Mouse (Mus musculus) MEL (cell line): ENCODE measurements at regions not wholly inside any gene's neighbourhood (a gene's known extent, or its start where the extent isn't known, plus 50 kb on each side); places are given as distances from the start of the nearest gene placed in this dataset.

Source experiments
- DNase-seq: peaks from one replicate; pipeline ENCODE4 v3.0.0; 2011; ENCODE audit warnings: low read depth, low spot score
- H3K27ac ChIP-seq: 2 replicates; pipeline ENCODE4 v1.5.1; 2012; ENCODE audit warnings: low read depth, mild to moderate bottlenecking, control low read depth, low read length, moderate library complexity; ENCODE audit not compliant: control insufficient read depth
- H3K27me3 ChIP-seq, 2 experiments: fragments of 150-350 bp in 1 of 2; sonication (generic) in 1 of 2; 2 replicates each; pipeline ENCODE4 v1.6.1; 2012; ENCODE audit warnings: low read length in 2 of 2, mild to moderate bottlenecking in 2 of 2, improper control_type of control experiment in 1 of 2, moderate library complexity in 1 of 2; ENCODE audit not compliant: insufficient read depth in 2 of 2, control insufficient read depth in 1 of 2
- H3K36me3 ChIP-seq, 2 experiments: 2 replicates each; pipeline ENCODE4 v1.6.1; 2012 to 2014; ENCODE audit warnings: low read length in 2 of 2, improper control_type of control experiment in 1 of 2, inconsistent platforms in 1 of 2, mild to moderate bottlenecking in 1 of 2; ENCODE audit not compliant: insufficient read depth in 2 of 2, control insufficient read depth in 1 of 2
- H3K4me1 ChIP-seq, 2 experiments: fragments of 150-350 bp in 1 of 2; sonication (generic) in 1 of 2; 2 replicates each; pipeline ENCODE4 v1.6.1; 2012; ENCODE audit warnings: low read length in 2 of 2, improper control_type of control experiment in 1 of 2, mild to moderate bottlenecking in 1 of 2; ENCODE audit not compliant: insufficient read depth in 2 of 2, control insufficient read depth in 1 of 2
- H3K4me3 ChIP-seq, 2 experiments: fragments of 150-350 bp in 1 of 2; sonication (generic) in 1 of 2; 2 replicates each; pipeline ENCODE4 v1.5.1; 2012; ENCODE audit warnings: low read depth in 2 of 2, low read length in 2 of 2, mild to moderate bottlenecking in 2 of 2, moderate library complexity in 2 of 2, control low read depth in 1 of 2, improper control_type of control experiment in 1 of 2; ENCODE audit not compliant: control insufficient read depth in 1 of 2, insufficient read depth in 1 of 2
- H3K79me2 ChIP-seq: 2 replicates; pipeline ENCODE4 v1.6.1; 2012; ENCODE audit warnings: mild to moderate bottlenecking, low read length, moderate library complexity; ENCODE audit not compliant: control insufficient read depth, poor library complexity, insufficient read depth
- H3K9ac ChIP-seq: 2 replicates; pipeline ENCODE4 v1.6.1; 2012; ENCODE audit warnings: low read depth, mild to moderate bottlenecking, control low read depth, low read length, moderate library complexity; ENCODE audit not compliant: control insufficient read depth, poor library complexity, severe bottlenecking
- H3K9me3 ChIP-seq: fragments of 150-350 bp; sonication (generic); replicated peaks from 2 replicates; pipeline ENCODE4 v1.6.1; 2012; ENCODE audit warnings: mild to moderate bottlenecking, low read length, improper control_type of control experiment, moderate library complexity; ENCODE audit not compliant: insufficient read depth
- GABPA ChIP-seq: IDR thresholded peaks from 2 replicates; pipeline ENCODE4 v1.6.1; 2012; ENCODE audit warnings: low read depth, mild to moderate bottlenecking, inconsistent platforms, low read length, improper control_type of control experiment, moderate library complexity
- JUND ChIP-seq: IDR thresholded peaks from 2 replicates; pipeline ENCODE4 v1.6.1; 2011; ENCODE audit warnings: low read depth, mild to moderate bottlenecking, improper control_type of control experiment, low read length
- MAX ChIP-seq: IDR thresholded peaks from 2 replicates; pipeline ENCODE4 v1.6.1; 2011; ENCODE audit warnings: low read length, improper control_type of control experiment

GRCm38 (mm10) chr3:115462623-115463022 lies 252.2 kb downstream of the S1pr1 start:
- no peaks in the 10 kb centered on the region for H3K36me3 ChIP-seq
- no peaks in the 10 kb centered on the region for H3K27me3 ChIP-seq
- no peaks in the 10 kb centered on the region for H3K79me2 ChIP-seq
- H3K27ac ChIP-seq: no peak overlapping the region
- H3K9ac ChIP-seq: no peak overlapping the region
- TF ChIP-seq JUND: no peak
- no peak for TF ChIP-seq GABPA
- no peak for TF ChIP-seq MAX
- no peak overlapping the region for H3K4me3 ChIP-seq
- no peaks in the 10 kb centered on the region for H3K9me3 ChIP-seq
- no peaks in the 10 kb centered on the region for H3K4me1 ChIP-seq
- DNase-seq: no peak
